Mouse (Mus musculus): Measurements from ENCODE around the gene Gm17622. TPM values are rescaled to one million over a fixed set of nuclear protein-coding genes. Genes with fewer than 3 reads are reported as not detected.

The Gm17622 gene
- polyA plus RNA-seq, 1 experiment from 2014 or later, result not detected

DNA sequence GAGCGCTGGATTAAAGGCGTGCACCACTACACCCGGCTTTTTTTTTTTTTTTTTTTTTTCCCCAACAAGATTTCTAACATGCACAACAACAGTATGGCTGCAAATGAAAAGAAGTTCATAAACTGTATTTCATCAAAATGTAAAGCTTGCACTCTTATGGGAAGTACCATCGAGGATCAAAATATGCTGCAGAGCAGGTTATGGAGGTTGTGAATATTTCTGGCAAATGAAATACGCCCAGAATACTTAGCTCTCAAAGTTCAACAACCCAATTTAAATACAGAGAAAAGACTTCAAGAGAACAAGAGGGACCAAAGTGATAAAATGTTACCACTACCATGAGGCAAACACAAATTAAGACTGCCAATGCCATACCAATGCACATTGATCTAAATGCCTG, 21.9 kb upstream of the Gm17622 start:
- Histone ChIP-seq H3K27ac (replicated peaks) (no peak overlapping the region), H3K9ac (no peak overlapping the region), H3K9me3 (replicated peaks) (no peaks in the 10 kb centered on the region), H3K4me2 (no peak overlapping the region), H3K4me3 (replicated peaks) (no peak overlapping the region), H3K27me3 (no peaks in the 10 kb centered on the region), H3K4me1 (replicated peaks) (no peaks in the 10 kb centered on the region), H3K36me3 (replicated peaks) (no peaks in the 10 kb centered on the region)
- ATAC-seq (ENCODE audit: insufficient read depth), result no peak
- 74% methylated on average over 5 of the region's 5 CpGs for WGBS (ENCODE audit: insufficient replicate concordance)

DNA sequence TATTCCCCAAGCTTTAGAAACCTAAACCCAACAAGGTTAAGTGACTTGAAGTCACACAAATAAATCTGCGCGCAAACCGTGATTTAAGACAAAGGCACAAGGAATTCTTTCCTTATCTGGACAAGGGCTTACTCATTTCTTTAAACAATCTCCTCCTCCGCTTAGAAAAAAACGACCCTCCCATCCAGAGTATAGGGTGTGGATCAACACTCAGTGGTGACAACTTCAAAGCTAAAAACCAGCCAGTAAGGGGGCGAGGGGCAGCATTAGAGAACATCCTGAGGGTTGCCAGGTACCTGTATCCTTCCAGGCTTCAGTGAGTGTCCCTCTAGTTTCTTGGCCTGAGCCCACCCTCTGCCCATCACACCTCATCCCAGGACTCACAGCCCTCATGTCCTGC, 20.0 kb upstream of the Gm17622 start:
- ATAC-seq (ENCODE audit: insufficient read depth), result no peak
- WGBS (ENCODE audit: insufficient replicate concordance), result 65% methylated on average over 6 of the region's 6 CpGs
- H3K27ac ChIP-seq (replicated peaks), result no peak overlapping the region

DNA sequence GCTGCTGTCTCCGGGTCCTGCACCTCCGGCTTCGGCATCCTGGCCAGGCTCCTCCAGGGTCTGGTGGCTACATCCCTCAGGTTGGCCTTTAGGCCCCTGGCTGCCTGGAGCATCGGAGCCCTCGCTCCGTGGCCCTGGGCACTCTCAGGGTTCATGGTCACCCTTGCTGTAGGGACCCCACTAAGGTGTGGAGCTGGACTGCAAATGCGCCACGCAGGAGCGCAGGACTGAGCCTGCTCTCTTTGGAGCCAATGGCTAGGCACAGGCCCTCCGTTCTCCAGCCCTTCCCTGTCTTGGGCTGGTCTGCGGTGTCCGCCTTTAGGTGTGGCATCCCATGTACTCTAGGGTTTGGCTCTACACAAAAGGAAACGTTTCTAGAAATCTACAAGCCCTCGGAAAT, 19.6 kb upstream of the Gm17622 start, which contains the start of gene Ankdd1b:
Gene Ankdd1b, minus strand, starts transcription at position 242 of the 400 bp plus-strand sequence.
- no peak within 1 kb of the TSS for H3K27ac ChIP-seq (replicated peaks)
- no peak for ATAC-seq (ENCODE audit: insufficient read depth)
- H3K4me3 ChIP-seq (replicated peaks), result no peak within 1 kb of the TSS
- H3K4me1 ChIP-seq (replicated peaks), result no peaks in the 10 kb centered on the region
- no peaks in the 10 kb centered on the region for H3K36me3 ChIP-seq (replicated peaks)
- no peaks in the 10 kb centered on the region for H3K27me3 ChIP-seq
- 74% methylated on average over 14 of the region's 14 CpGs for WGBS (ENCODE audit: insufficient replicate concordance)
- H3K9ac ChIP-seq, result no peak within 1 kb of the TSS
- H3K9me3 ChIP-seq (replicated peaks), result no peaks in the 10 kb centered on the region
- no peak within 1 kb of the TSS for H3K4me2 ChIP-seq

More for the DNA sequence above, 20.0 kb upstream of the Gm17622 start:
- Histone ChIP-seq H3K4me3 (replicated peaks) (no peak overlapping the region), H3K36me3 (replicated peaks) (no peaks in the 10 kb centered on the region), H3K4me2 (no peak overlapping the region), H3K27me3 (no peaks in the 10 kb centered on the region), H3K9me3 (replicated peaks) (no peaks in the 10 kb centered on the region), H3K9ac (no peak overlapping the region), H3K4me1 (replicated peaks) (no peaks in the 10 kb centered on the region)

DNA sequence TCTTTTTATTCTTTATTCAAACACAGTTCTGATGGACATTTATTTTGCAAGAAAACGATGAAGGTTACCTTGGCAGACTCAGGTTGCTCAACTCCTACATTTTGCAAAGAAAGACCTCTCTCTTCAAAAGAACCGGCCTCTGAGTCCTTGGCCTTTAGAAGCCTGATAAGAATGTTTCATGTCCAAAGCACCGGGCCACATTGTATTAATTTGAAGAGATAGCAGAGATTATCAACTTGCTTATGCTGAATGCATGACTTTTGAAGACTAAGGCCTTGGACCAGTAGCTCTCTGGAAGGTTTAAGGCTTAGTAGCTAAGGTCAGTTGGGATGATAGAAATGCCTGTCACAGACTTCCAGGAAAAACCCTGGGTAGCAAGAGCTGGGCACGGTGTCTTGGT, 13.3 kb upstream of the Gm17622 start:
- ATAC-seq (ENCODE audit: insufficient read depth), result no peak
- Histone ChIP-seq H3K4me3 (replicated peaks) (no peak overlapping the region), H3K27ac (replicated peaks) (no peak overlapping the region), H3K36me3 (replicated peaks) (no peaks in the 10 kb centered on the region), H3K9ac (no peak overlapping the region), H3K9me3 (replicated peaks) (no peaks in the 10 kb centered on the region), H3K4me1 (replicated peaks) (no peaks in the 10 kb centered on the region), H3K4me2 (no peak overlapping the region), H3K27me3 (no peaks in the 10 kb centered on the region)
- WGBS (ENCODE audit: insufficient replicate concordance), result 63% methylated on average over 4 of the region's 4 CpGs

DNA sequence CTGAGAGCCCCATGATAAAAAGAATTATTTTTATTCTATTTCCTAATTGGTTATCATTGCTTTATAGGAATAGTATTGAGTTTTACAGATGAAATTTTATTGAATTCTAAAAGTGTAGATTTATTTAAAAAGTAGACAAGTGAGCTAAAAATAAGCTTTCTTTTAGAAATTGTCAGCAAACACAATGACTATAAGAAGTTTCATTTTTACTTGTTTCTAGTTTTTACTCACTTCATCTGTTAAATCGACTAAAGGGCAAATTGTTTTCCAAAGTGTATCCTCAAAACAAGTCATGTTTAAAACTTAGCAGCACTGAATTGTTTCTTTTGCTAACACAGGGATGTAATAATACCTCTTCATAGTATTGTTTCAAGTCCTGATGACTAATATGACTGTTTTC, 11.5 kb upstream of the Gm17622 start:
- 71% methylated on average over 1 of the region's 1 CpGs for WGBS (ENCODE audit: insufficient replicate concordance)
- H3K4me3 ChIP-seq (replicated peaks), result no peak overlapping the region
- 0 out of 2 replicates have a peak, but pooled peaks cover 4% of the 10 kb centered on the region for H3K36me3 ChIP-seq (replicated peaks)
- no peaks in the 10 kb centered on the region for H3K27me3 ChIP-seq
- ATAC-seq (ENCODE audit: insufficient read depth), result no peak
- H3K27ac ChIP-seq (replicated peaks), result no peak overlapping the region
- H3K9me3 ChIP-seq (replicated peaks), result no peaks in the 10 kb centered on the region
- H3K4me1 ChIP-seq (replicated peaks), result no peaks in the 10 kb centered on the region
- no peak overlapping the region for H3K9ac ChIP-seq
- no peak overlapping the region for H3K4me2 ChIP-seq

DNA sequence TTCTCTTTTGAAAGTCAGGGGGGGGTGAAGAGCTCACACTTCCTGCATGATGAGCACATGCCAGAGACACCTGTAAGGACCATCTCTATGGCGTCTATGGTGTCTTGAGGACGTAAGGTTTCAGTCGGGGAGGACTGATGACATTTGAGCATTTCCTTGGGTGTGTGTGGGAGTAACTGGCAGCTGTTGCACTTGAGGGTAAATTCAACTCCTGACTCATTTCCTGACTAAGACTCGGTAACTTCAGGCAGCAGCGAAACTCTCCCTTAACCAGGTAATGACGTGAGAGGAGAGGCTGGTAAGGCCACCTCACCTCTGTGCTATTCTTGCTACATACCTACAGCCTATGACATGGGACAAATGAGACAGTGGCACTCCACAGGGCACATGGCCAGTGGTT, 3.3 kb upstream of the Gm17622 start:
- ATAC-seq (ENCODE audit: insufficient read depth), result no peak
- Histone ChIP-seq H3K36me3 (replicated peaks) (peaks cover 16% of the 10 kb centered on the region; the same call in 1 of the 2 replicates), H3K27ac (replicated peaks) (no peak overlapping the region), H3K9ac (no peak overlapping the region), H3K9me3 (replicated peaks) (no peaks in the 10 kb centered on the region), H3K4me1 (replicated peaks) (no peaks in the 10 kb centered on the region), H3K4me3 (replicated peaks) (no peak overlapping the region), H3K27me3 (no peaks in the 10 kb centered on the region), H3K4me2 (no peak overlapping the region)
- 73% methylated on average over 6 of the region's 6 CpGs for WGBS (ENCODE audit: insufficient replicate concordance)

DNA sequence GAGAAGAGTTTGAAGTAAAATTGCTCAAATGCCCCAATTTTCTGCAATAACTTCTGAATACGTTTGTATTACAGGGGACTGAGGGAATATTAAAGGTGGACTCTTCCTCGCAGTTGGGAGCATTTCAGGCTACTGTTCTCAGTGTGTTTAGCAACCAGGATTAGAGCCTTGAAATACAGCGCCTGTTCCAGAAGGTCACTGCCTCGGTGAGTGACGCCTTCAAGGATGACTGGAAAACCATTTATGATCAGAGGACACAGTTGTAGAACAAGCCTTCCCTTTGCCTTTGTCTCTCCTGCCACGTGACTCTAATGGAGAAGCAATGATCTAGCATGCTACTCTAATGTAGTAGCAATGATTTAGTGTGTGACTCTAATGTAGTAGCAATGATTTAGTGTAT, 2.6 kb upstream of the Gm17622 start:
- WGBS (ENCODE audit: insufficient replicate concordance), result 76% methylated on average over 6 of the region's 6 CpGs
- ATAC-seq (ENCODE audit: insufficient read depth), result no peak
- Histone ChIP-seq H3K27ac (replicated peaks) (no peak overlapping the region), H3K4me2 (no peak overlapping the region), H3K9me3 (replicated peaks) (no peaks in the 10 kb centered on the region), H3K27me3 (no peaks in the 10 kb centered on the region), H3K4me1 (replicated peaks) (no peaks in the 10 kb centered on the region), H3K4me3 (replicated peaks) (no peak overlapping the region), H3K9ac (no peak overlapping the region), H3K36me3 (replicated peaks) (peaks cover 16% of the 10 kb centered on the region; the same call in 1 of the 2 replicates)

DNA sequence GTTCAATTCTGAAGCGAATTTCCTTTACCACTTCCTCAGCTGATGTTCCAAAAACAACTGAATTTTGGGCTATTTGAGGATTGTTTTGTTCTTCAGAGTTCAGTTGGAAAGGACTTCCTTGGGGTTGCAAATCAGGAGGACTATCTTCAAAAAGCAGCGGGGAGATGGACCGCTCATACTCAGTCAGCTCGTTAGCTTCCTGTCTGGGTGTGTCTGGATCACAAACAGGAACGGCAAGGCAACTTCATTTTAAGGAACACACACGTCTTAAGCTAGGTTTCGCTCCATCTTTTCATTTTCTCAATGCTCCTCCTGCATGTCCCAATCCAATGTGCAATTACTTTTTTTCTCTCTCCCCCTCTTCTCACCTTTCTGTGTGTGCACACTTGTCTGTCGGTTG, 6.1 kb downstream of the Gm17622 start:
- no peaks in the 10 kb centered on the region for H3K4me1 ChIP-seq (replicated peaks)
- ATAC-seq (ENCODE audit: insufficient read depth), result no peak
- no peak overlapping the region for H3K27ac ChIP-seq (replicated peaks)
- WGBS (ENCODE audit: insufficient replicate concordance), result 40% methylated on average over 8 of the region's 8 CpGs
- no peaks in the 10 kb centered on the region for H3K9me3 ChIP-seq (replicated peaks)
- no peak overlapping the region for H3K4me3 ChIP-seq (replicated peaks)
- H3K4me2 ChIP-seq, result no peak overlapping the region
- H3K9ac ChIP-seq, result no peak overlapping the region
- H3K36me3 ChIP-seq (replicated peaks), result no peaks in the 10 kb centered on the region
- H3K27me3 ChIP-seq, result no peaks in the 10 kb centered on the region

DNA sequence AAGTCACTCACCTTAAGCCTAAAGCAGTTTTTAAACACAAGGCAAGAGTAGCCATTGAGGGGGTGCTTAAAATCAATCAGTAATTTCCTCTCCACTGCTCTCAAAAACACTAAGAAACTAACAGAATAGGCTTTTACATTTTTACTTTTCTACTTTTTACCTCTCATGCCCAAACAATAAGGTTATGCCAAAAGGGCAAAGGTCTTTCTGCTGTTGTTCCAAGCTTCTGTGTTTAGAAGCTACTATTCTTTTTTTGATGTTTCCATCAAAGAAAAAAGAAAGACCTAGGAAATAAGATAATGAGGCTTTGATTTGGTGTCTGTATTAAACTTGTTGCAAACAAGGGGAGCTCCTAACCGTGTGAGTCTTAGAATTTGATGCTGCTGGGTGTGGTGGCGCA, 9.4 kb downstream of the Gm17622 start:
- WGBS (ENCODE audit: insufficient replicate concordance), result 71% methylated on average over 2 of the region's 2 CpGs
- no peak for ATAC-seq (ENCODE audit: insufficient read depth)
- Histone ChIP-seq H3K27me3 (no peaks in the 10 kb centered on the region), H3K27ac (replicated peaks) (no peak overlapping the region), H3K9me3 (replicated peaks) (no peaks in the 10 kb centered on the region), H3K9ac (no peak overlapping the region), H3K4me1 (replicated peaks) (no peaks in the 10 kb centered on the region), H3K4me3 (replicated peaks) (no peak overlapping the region), H3K4me2 (no peak overlapping the region), H3K36me3 (replicated peaks) (no peaks in the 10 kb centered on the region)

DNA sequence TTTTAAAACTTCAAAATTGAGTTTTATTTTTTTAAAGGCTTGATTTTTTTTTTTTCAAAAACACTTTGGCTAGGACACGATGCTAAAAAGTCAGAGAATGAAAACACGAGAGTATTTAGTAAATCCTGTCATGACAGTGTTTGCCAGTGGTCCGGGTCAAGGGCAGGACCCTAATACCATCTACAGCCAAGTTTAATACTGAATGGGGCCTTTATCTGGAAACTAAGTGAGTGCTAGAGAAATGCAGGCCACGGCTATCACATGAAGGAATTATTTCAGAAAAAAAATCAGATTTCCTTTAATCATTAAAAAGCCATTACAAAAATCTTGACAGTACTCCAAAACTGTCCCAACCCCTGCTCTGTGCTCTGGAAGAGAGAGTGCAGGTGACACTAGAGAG, 15.1 kb downstream of the Gm17622 start:
- Histone ChIP-seq H3K9me3 (replicated peaks) (no peaks in the 10 kb centered on the region), H3K36me3 (replicated peaks) (0 out of 2 replicates have a peak, but pooled peaks cover 4% of the 10 kb centered on the region), H3K4me2 (no peak overlapping the region), H3K27ac (replicated peaks) (no peak overlapping the region), H3K4me1 (replicated peaks) (peaks cover 5% of the 10 kb centered on the region; the same call in 1 of the 2 replicates), H3K27me3 (no peaks in the 10 kb centered on the region), H3K4me3 (replicated peaks) (no peak overlapping the region), H3K9ac (no peak overlapping the region)
- ATAC-seq (ENCODE audit: insufficient read depth), result no peak
- WGBS (ENCODE audit: insufficient replicate concordance), result 73% methylated on average over 4 of the region's 4 CpGs

DNA sequence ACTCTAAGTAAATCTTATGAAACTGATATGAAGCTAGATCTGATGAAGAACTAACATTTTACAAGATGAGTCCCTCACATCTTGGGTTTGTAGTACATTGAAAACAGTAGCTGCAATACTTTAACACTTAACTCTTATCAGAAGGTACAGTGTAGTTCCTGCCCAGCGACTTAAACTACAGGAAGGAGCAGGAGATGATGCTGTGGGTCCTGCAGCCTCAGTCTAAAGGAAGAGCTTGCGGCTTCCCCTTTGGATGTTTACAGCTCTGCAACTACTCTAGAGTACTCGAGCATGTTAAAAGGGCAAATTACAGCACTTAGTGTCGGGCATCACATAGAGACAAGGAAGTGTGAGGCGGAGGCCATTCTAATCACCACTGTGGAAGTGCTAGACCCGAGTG, 15.8 kb downstream of the Gm17622 start:
- H3K27ac ChIP-seq (replicated peaks), result no peak overlapping the region
- H3K4me2 ChIP-seq, result no peak overlapping the region
- H3K27me3 ChIP-seq, result no peaks in the 10 kb centered on the region
- H3K36me3 ChIP-seq (replicated peaks), result 0 out of 2 replicates have a peak, but pooled peaks cover 4% of the 10 kb centered on the region
- 29% methylated on average over 6 of the region's 6 CpGs for WGBS (ENCODE audit: insufficient replicate concordance)
- H3K9me3 ChIP-seq (replicated peaks), result no peaks in the 10 kb centered on the region
- no peak overlapping the region for H3K4me3 ChIP-seq (replicated peaks)
- no peak for ATAC-seq (ENCODE audit: insufficient read depth)
- H3K9ac ChIP-seq, result no peak overlapping the region
- peaks cover 5% of the 10 kb centered on the region; the same call in 1 of the 2 replicates for H3K4me1 ChIP-seq (replicated peaks)

DNA sequence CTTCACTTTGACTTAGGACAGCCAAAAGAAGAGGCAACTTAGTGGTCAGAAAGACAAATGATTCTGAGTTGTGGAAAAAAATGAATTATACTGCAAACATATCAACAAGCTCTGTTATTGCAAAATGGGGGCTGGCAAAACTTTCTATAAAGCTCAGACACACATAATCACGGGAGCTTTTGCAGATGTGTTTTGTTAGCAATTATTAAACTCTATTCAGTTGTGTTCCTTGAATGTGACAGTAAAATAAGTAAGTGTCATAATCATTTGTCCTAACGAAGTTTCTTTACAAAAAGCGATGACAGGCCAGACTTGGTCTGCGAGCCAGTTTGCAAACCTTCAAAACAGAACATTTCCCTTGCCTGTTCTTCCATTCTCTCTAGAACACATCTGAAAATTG, 17.0 kb downstream of the Gm17622 start:
- H3K4me1 ChIP-seq (replicated peaks), result peaks cover 7% of the 10 kb centered on the region; the same call in 1 of the 2 replicates
- H3K4me2 ChIP-seq, result no peak overlapping the region
- ATAC-seq (ENCODE audit: insufficient read depth), result no peak
- no peak overlapping the region for H3K9ac ChIP-seq
- WGBS (ENCODE audit: insufficient replicate concordance), result 81% methylated on average over 4 of the region's 4 CpGs
- H3K4me3 ChIP-seq (replicated peaks), result no peak overlapping the region
- H3K36me3 ChIP-seq (replicated peaks), result 0 out of 2 replicates have a peak, but pooled peaks cover 4% of the 10 kb centered on the region
- no peaks in the 10 kb centered on the region for H3K27me3 ChIP-seq
- no peaks in the 10 kb centered on the region for H3K9me3 ChIP-seq (replicated peaks)
- H3K27ac ChIP-seq (replicated peaks), result no peak overlapping the region

Data from liver, embryonic 15.5 days (tissue).